Mouse (Mus musculus) C2C12 (cell line): Measurements from ENCODE around the gene Slfn4.

Experiments
- CTCF ChIP-seq: IDR thresholded peaks from one replicate; pipeline ENCODE4 v1.5.1; 2011; ENCODE audit not compliant: control insufficient read depth, insufficient read depth, insufficient read length
- MAX ChIP-seq: IDR thresholded peaks from one replicate; pipeline ENCODE4 v1.6.1; 2011; ENCODE audit warnings: mild to moderate bottlenecking, control low read depth
- USF1 ChIP-seq: IDR thresholded peaks from one replicate; pipeline ENCODE4 v1.6.1; 2011; ENCODE audit warnings: low read depth, mild to moderate bottlenecking, control low read depth, moderate library complexity

GRCm38 (mm10) chr11:83192001-83192400, 17.0 kb downstream of the Slfn4 start:
- TF ChIP-seq CTCF (no peak), MAX (no peak), USF1 (no peak)
